Comparison of ENCODE assay signal across 1 mouse cellular context in genomic region chr2:25426721-25427191, GRCm38 (mm10).
A peak's percentile ranks its signal among the peaks of the same experiment; 100 is the strongest.
TF ChIP-seq lines count a peak whose summit lies in the region.

No protein-coding gene starts in this region.

TF ChIP-seq in CH12.LX, 34 proteins besides CTCF, POLR2A, EP300 and RAD21 (continued from another document):
- no peak for TF ChIP-seq CHD2 (IDR thresholded peaks at IDR 0.05; ENCODE audit: low read length)
- TF ChIP-seq NRF1 (IDR thresholded peaks at IDR 0.05; ENCODE audit: low read depth, low read length): no peak
- TF ChIP-seq HCFC1 (IDR thresholded peaks at IDR 0.05; ENCODE audit: low read depth, low read length): peak; percentile 50
- no peak; the same call in 1 of the 2 replicates for TF ChIP-seq MXI1 (IDR thresholded peaks at IDR 0.05; ENCODE audit: low read depth, low read length)
- TF ChIP-seq GABPA (IDR thresholded peaks at IDR 0.05; ENCODE audit: insufficient replicate concordance, low read depth, low read length): no peak
- TF ChIP-seq POLR2AphosphoS2 (IDR thresholded peaks at IDR 0.05; ENCODE audit: low read depth, low read length): no peak
- no peak for TF ChIP-seq USF1 (IDR thresholded peaks at IDR 0.05; ENCODE audit: low read depth, low read length)
- TF ChIP-seq UBTF (IDR thresholded peaks at IDR 0.05; ENCODE audit: low read depth, low read length): no peak
- peak; percentile 62; the same call in 1 of the 2 replicates for TF ChIP-seq MAZ (IDR thresholded peaks at IDR 0.05; ENCODE audit: low read depth, low read length)
- peak; percentile 48 for TF ChIP-seq MAX (IDR thresholded peaks at IDR 0.05; ENCODE audit: low read length)
- TF ChIP-seq KAT2A (IDR thresholded peaks at IDR 0.05; ENCODE audit: insufficient replicate concordance, low read length): no peak
- TF ChIP-seq MAFK (IDR thresholded peaks at IDR 0.05; ENCODE audit: insufficient replicate concordance, low read length): no peak
- TF ChIP-seq PAX5 (IDR thresholded peaks at IDR 0.05; ENCODE audit: low read length): no peak
